Mouse (Mus musculus): Measurements from ENCODE around the gene Qrfpr. TPM values are rescaled to one million over a fixed set of nuclear protein-coding genes. Genes with fewer than 3 reads are reported as not detected.

Gene Qrfpr
- total RNA-seq, 2 experiments from 2014 or later: not detected

GRCm38 (mm10) chr3:36155268-36155667 lies 66.8 kb downstream of the Qrfpr start:
- no peak for ATAC-seq (replicated peaks; ENCODE audit: poor library complexity, severe bottlenecking)

GRCm38 (mm10) chr3:36150934-36151686 lies 71.0 kb downstream of the Qrfpr start, which contains the start of gene D3Ertd254e:
Gene D3Ertd254e (plus strand): TSS chr3:36151017.
- ATAC-seq (replicated peaks; ENCODE audit: poor library complexity, severe bottlenecking): peak; percentile 98

GRCm38 (mm10) chr3:36150537-36150933 lies 71.6 kb downstream of the Qrfpr start:
- ATAC-seq (replicated peaks; ENCODE audit: poor library complexity, severe bottlenecking): no peak

GRCm38 (mm10) chr3:36138996-36139395 lies 83.1 kb downstream of the Qrfpr start:
- ATAC-seq (replicated peaks; ENCODE audit: poor library complexity, severe bottlenecking): no peak

- no peak for ATAC-seq (replicated peaks; ENCODE audit: poor library complexity, severe bottlenecking)
These were observed 83.9 kb downstream of the Qrfpr start for GRCm38 (mm10) chr3:36138171-36138660.

GRCm38 (mm10) chr3:36137560-36137959 lies 84.6 kb downstream of the Qrfpr start:
- peak; percentile 74 for ATAC-seq (replicated peaks; ENCODE audit: poor library complexity, severe bottlenecking)

GRCm38 (mm10) chr3:36136152-36136551 lies 86.0 kb downstream of the Qrfpr start:
- peak; percentile 84 for ATAC-seq (replicated peaks; ENCODE audit: poor library complexity, severe bottlenecking)

Other genes starting within 250 kb of the Qrfpr start
- 19.2 and 34.4 TPM in 2 replicates for gene Mccc1, start 221.6 kb downstream of the Qrfpr start, total RNA-seq (2014; fragmentation: Nextera tagmentation)
- 13.0 and 20.1 TPM in 2 replicates for gene Mccc1, start 221.6 kb downstream of the Qrfpr start, total RNA-seq (2017)
- not detected in 2 replicates for gene Ccdc144b, start 168.8 kb downstream of the Qrfpr start, total RNA-seq (2014; fragmentation: Nextera tagmentation)
- not detected in 2 replicates for gene Ccdc144b, start 168.8 kb downstream of the Qrfpr start, total RNA-seq (2017)
- gene Acad9, start 156.3 kb downstream of the Qrfpr start, total RNA-seq (2014; fragmentation: Nextera tagmentation): 36.5 and 49.0 TPM in 2 replicates
- gene Acad9, start 156.3 kb downstream of the Qrfpr start, total RNA-seq (2017): 48.7 and 70.9 TPM in 2 replicates
- gene D3Ertd254e, start 71.3 kb downstream of the Qrfpr start, total RNA-seq (2014; fragmentation: Nextera tagmentation): 4.0 and 5.3 TPM in 2 replicates
- 4.6 and 5.5 TPM in 2 replicates for gene D3Ertd254e, start 71.3 kb downstream of the Qrfpr start, total RNA-seq (2017)

Data from granulocyte monocyte progenitor cell, adult 5-6 weeks (primary cell).